Mouse (Mus musculus) liver, embryonic 15.5 days (tissue): ENCODE results near the gene Slc37a3. TPM values are rescaled to one million over a fixed set of nuclear protein-coding genes. Genes with fewer than 3 reads are reported as not detected.

Source experiments
- ATAC-seq: fragments of 200-750 bp; cut with Nextera tagmentation; 2 replicates; pipeline ENCODE4 v1.8.0; 2017; ENCODE audit warnings: moderate number of reproducible peaks, mild to moderate bottlenecking, moderate library complexity; ENCODE audit not compliant: insufficient read depth
- H3K27ac ChIP-seq: fragments of 300-500 bp; sonication (generic); replicated peaks from 2 replicates; pipeline ENCODE4 v1.5.1; 2015; ENCODE audit warnings: mild to moderate bottlenecking, inconsistent platforms
- H3K27me3 ChIP-seq: fragments of 300-500 bp; sonication (generic); 2 replicates; pipeline ENCODE4 v1.6.1; 2015; ENCODE audit warnings: mild to moderate bottlenecking, inconsistent platforms
- H3K36me3 ChIP-seq: fragments of 300-500 bp; sonication (generic); replicated peaks from 2 replicates; pipeline ENCODE4 v1.6.1; 2015; ENCODE audit warnings: moderate library complexity, mild to moderate bottlenecking, inconsistent platforms
- H3K4me1 ChIP-seq: fragments of 300-500 bp; sonication (generic); replicated peaks from 2 replicates; pipeline ENCODE4 v1.6.1; 2015; ENCODE audit warnings: inconsistent platforms
- H3K4me2 ChIP-seq: fragments of 300-500 bp; sonication (generic); 2 replicates; pipeline ENCODE4 v1.6.1; 2015; ENCODE audit warnings: moderate library complexity, mild to moderate bottlenecking, inconsistent platforms
- H3K4me3 ChIP-seq: fragments of 300-500 bp; sonication (generic); replicated peaks from 2 replicates; pipeline ENCODE4 v1.5.1; 2015; ENCODE audit warnings: mild to moderate bottlenecking, inconsistent platforms
- H3K9ac ChIP-seq: fragments of 300-500 bp; sonication (generic); 2 replicates; pipeline ENCODE4 v1.6.1; 2015; ENCODE audit warnings: moderate library complexity, mild to moderate bottlenecking, inconsistent platforms
- H3K9me3 ChIP-seq: fragments of 300-500 bp; sonication (generic); replicated peaks from 2 replicates; pipeline ENCODE4 v1.6.1; 2016; ENCODE audit warnings: inconsistent platforms
- WGBS: fragments of 180-500 bp; shearing (Covaris S2); methylation state at CpG from one replicate; pipeline ENCODE4 v1.1.7; 2015; ENCODE audit warnings: mixed read lengths; ENCODE audit not compliant: insufficient replicate concordance; 5-methylcytosine and 5-hydroxymethylcytosine counted together
- polyA plus RNA-seq: library from polyadenylated mRNA; unstranded; fragments of >200 nt; fragmentation: Nextera tagmentation; extraction: Ambion mirVana; gene quantifications from 2 replicates; pipeline ENCODE4 v1.2.1, GENCODE M21; 2015

The Slc37a3 gene
- polyA plus RNA-seq, 1 experiment from 2014 or later = 9.3 TPM

DNA sequence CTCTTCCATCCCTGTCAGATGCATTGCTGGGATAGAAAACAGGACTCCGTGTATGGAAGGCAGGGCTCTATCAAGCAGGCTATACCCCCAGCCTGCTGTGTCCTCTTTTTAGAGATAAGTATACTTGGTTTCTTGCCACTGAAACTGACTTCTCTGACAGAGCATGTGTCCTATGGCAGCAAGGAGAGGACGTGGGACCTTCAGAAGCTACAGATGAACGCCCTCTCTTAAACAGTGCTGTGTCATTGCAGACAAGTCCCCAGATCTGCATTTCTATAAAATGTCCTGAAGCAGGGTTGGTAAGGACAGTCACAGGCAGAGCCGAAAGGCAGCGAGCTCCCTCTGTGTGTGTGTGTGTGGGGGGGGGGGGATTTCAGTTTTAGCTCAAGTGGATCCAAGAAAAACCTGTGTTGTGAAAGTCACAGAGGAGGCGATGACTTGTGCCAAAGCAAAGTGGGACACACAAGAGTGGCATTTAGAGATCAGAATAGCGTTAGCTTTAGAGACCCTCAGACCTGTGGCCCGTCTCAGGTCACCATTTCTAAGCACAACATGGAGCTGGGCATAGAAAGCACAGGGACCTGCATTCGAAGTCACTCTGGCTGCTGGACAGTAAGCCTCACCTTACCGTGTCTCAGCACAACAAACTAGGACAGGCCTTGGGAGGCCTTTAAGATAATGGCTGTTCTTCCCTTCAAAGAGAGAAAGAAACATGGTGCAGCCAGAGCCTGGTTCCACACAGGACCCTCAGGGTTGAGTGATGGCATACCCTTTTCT, 59.4 kb downstream of the Slc37a3 start:
- H3K4me3 ChIP-seq = no peak overlapping the region
- no peaks in the 10 kb centered on the region for H3K36me3 ChIP-seq
- no peak for ATAC-seq
- no peak overlapping the region for H3K4me2 ChIP-seq
- no peaks in the 10 kb centered on the region for H3K4me1 ChIP-seq
- no peak overlapping the region for H3K27ac ChIP-seq
- H3K9ac ChIP-seq = no peak overlapping the region
- no peaks in the 10 kb centered on the region for H3K9me3 ChIP-seq
- WGBS = 63% methylated on average over 10 of the region's 10 CpGs
- H3K27me3 ChIP-seq = no peaks in the 10 kb centered on the region

DNA sequence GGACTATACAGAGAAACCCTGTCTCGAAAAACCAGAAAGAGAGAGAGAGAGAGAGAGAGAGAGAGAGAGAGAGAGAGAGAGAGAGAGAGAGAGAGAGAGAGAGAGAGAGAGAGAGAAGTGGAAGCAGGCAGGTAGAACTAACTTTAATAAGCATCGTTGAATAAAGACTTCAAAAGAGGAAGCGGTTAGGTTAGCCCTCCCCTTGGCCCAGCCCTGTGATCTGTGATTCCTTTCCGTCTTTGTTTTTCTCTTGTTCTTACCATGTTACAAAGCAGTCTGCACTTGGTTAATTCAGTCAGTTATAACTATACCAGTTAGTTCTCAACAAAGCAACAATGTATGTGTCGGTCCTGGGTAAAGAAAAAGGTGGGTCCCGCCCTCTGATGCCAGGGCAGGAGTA, 61.4 kb downstream of the Slc37a3 start:
- H3K9ac ChIP-seq = no peak overlapping the region
- H3K27ac ChIP-seq = no peak overlapping the region
- H3K4me3 ChIP-seq = no peak overlapping the region
- no peak overlapping the region for H3K4me2 ChIP-seq
- H3K27me3 ChIP-seq = no peaks in the 10 kb centered on the region
- no peaks in the 10 kb centered on the region for H3K36me3 ChIP-seq
- no peaks in the 10 kb centered on the region for H3K4me1 ChIP-seq
- ATAC-seq = no peak
- H3K9me3 ChIP-seq = no peaks in the 10 kb centered on the region
- 44% methylated on average over 6 of the region's 6 CpGs for WGBS

DNA sequence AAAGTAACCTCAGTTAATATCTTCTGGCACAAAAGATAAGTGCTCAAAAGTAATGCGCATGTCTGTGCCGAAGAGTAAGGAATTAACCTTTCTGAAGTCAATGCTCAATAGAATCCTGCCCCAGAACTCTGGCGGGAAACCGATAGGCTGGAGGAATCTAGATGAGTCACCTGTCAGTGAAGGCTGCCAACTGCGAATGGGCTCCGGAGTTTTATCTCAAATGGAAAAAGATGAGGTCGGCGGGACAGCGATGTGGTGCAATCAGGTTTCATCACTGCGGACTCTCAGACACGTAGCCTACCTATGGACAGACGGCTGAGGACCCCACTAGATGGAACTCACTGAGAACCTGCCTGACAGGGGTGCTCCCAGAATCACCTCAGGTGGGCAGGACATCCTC, 63.0 kb downstream of the Slc37a3 start:
- Histone ChIP-seq H3K9ac (no peak overlapping the region), H3K27me3 (no peaks in the 10 kb centered on the region), H3K4me3 (no peak overlapping the region), H3K36me3 (no peaks in the 10 kb centered on the region), H3K4me1 (no peaks in the 10 kb centered on the region), H3K27ac (no peak overlapping the region), H3K9me3 (no peaks in the 10 kb centered on the region), H3K4me2 (no peak overlapping the region)
- 73% methylated on average over 12 of the region's 12 CpGs for WGBS
- ATAC-seq = no peak

DNA sequence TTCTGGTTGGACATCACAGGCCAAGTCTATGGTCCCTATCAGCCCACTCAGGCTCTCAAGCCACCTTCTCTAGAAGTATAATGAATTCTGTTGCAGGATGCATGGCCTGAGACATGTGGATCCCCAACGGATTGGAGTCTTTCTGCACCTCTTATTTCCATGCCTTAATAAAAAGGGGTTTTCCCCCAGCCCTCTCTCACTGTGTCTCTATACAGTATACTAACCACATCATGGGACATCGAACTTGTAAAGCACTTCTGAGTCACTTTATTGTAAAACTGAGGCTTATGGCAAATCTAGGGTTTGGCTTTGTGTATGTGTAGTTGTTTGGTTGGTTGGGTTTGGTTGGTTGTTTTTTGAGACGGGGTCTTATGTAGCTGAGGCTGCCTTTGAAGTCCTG, 65.7 kb downstream of the Slc37a3 start:
- H3K36me3 ChIP-seq = no peaks in the 10 kb centered on the region
- no peaks in the 10 kb centered on the region for H3K27me3 ChIP-seq
- H3K9ac ChIP-seq = no peak overlapping the region
- no peak overlapping the region for H3K4me3 ChIP-seq
- no peak overlapping the region for H3K27ac ChIP-seq
- no peaks in the 10 kb centered on the region for H3K9me3 ChIP-seq
- 48% methylated on average over 3 of the region's 3 CpGs for WGBS
- H3K4me1 ChIP-seq = no peaks in the 10 kb centered on the region
- ATAC-seq = no peak
- no peak overlapping the region for H3K4me2 ChIP-seq

DNA sequence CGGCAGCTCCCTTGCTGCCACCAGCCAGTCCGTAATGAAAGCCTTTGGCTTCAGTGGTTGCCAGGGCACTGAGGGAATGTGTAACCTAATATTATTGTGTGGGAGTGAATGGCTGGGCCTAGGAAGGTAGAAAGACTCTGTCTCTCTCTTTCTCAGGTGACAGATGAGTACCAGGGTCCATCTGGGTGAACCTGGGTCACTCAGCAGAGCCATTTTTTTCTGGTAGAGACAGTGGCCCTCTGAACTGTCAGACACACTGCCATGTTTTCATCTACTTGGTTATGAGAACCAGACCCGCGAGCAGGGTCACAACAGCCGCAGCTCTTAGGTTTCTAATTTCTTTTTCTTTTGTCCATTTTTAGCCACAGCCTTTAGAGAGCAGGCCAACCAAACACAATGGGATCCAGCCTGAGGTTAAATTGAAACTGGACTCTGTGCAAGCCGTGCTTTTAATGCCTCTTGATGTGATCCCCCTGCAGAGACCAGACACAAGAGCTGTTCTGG, 73.1 kb downstream of the Slc37a3 start:
- ATAC-seq = no peak
- Histone ChIP-seq H3K4me3 (no peak overlapping the region), H3K9ac (no peak overlapping the region), H3K27me3 (no peaks in the 10 kb centered on the region), H3K27ac (no peak overlapping the region), H3K4me1 (no peaks in the 10 kb centered on the region), H3K4me2 (no peak overlapping the region), H3K9me3 (no peaks in the 10 kb centered on the region), H3K36me3 (no peaks in the 10 kb centered on the region)
- 74% methylated on average over 6 of the region's 6 CpGs for WGBS

DNA sequence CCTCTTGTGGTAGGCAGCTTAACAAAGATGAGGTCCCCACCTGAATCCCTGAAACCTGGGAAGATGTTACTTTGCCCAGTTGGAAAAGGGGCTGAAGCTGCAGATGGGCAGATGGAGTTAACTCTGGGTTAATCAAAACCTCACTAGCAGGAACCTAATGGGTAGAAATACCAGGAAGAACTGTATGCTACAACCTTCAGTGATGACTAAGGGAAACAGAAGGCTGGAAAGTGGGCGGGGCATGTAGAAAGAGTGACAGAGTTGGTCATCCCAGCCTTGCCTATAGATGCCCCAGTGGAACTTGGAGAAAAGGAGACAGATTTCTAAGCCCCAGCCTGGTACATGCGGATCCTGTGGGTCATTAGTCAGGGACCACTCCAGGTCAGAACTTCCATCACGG, 76.0 kb downstream of the Slc37a3 start:
- no peaks in the 10 kb centered on the region for H3K27me3 ChIP-seq

DNA sequence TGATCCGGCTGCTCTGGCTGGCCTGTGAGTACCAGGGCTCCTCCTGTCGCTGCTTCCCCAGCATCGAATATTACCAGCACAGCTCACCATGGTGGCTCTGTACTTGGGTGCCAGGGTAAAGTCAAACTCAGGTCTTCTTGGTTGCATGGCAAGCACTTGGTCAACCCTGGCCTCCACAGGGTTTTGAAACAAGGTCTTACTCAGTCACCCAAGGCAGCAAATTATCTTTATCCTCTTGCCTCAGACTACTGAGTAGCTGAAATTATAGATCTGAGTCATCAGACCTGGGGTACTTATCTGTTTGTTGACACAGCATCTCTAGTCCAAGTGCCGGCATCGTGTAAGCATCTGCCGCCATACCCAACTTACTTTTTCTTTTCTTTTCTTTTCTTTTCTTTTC, 80.4 kb downstream of the Slc37a3 start:
- Histone ChIP-seq H3K9me3 (no peaks in the 10 kb centered on the region), H3K36me3 (no peaks in the 10 kb centered on the region), H3K9ac (no peak overlapping the region), H3K4me3 (no peak overlapping the region), H3K27ac (no peak overlapping the region), H3K4me1 (no peaks in the 10 kb centered on the region), H3K27me3 (no peaks in the 10 kb centered on the region), H3K4me2 (no peak overlapping the region)
- 68% methylated on average over 6 of the region's 6 CpGs for WGBS
- ATAC-seq = no peak

More for the DNA sequence above, 76.0 kb downstream of the Slc37a3 start:
- Histone ChIP-seq H3K4me1 (no peaks in the 10 kb centered on the region), H3K9ac (no peak overlapping the region), H3K27ac (no peak overlapping the region), H3K4me3 (no peak overlapping the region), H3K4me2 (no peak overlapping the region), H3K9me3 (no peaks in the 10 kb centered on the region), H3K36me3 (no peaks in the 10 kb centered on the region)
- no peak for ATAC-seq
- 53% methylated on average over 3 of the region's 3 CpGs for WGBS

DNA sequence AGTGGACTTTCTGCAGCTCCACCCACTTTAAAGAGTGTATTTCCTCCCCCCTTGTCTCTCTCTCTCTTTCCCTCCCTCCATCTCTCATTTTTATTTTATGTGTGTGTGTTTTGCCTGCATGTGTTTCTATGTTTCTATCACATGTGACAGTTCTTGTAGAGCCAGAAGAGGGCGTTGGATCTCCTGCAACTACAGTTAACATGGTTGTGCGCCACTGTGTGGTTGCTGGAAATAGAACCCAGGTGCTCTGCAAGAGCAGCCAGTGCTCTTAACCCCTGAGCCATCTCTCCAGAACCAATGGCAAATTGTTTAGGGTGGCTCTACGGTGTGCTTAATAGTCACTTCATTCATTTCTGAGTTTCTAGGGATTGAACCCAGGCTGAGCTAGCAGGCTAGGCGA, 81.0 kb downstream of the Slc37a3 start:
- no peak for ATAC-seq
- H3K9ac ChIP-seq = no peak overlapping the region
- no peak overlapping the region for H3K4me2 ChIP-seq
- H3K4me1 ChIP-seq = no peaks in the 10 kb centered on the region
- H3K9me3 ChIP-seq = no peaks in the 10 kb centered on the region
- WGBS = 59% methylated on average over 4 of the region's 4 CpGs
- H3K4me3 ChIP-seq = no peak overlapping the region
- no peak overlapping the region for H3K27ac ChIP-seq
- H3K27me3 ChIP-seq = no peaks in the 10 kb centered on the region
- no peaks in the 10 kb centered on the region for H3K36me3 ChIP-seq

DNA sequence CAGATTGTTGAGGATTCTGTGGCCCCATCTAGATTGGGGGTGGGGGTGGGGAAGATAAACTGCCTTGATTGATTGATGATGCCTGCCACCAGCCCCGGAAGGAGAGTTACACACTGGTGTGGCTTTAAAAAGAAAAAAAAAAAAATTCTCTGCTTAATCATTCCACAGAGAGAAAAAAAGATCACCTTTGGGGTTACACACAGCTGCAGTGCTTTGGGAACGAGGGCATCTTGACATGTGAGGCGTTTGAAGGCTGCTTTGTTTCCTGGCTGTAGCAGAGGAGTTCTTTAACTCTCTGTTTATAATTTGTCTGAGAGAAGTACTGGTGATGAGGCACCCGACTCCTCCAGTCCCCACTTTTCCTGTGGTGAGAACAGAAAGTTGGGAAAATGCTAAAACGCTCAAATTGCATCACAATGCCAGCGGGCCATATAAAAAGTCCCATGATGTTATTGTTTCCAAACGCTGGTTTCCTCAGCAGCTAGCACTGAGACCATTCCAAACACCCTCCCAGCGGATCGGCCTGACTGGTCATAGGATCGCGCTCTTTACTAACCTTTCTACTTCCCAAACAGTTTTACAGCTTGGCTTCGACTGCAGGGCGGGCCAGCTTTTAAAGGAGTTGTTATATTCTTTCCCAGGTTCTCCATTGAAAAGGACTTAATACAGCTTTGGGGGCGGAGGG, 81.6 kb downstream of the Slc37a3 start:
- Histone ChIP-seq H3K27ac (no peak overlapping the region), H3K4me3 (no peak overlapping the region), H3K36me3 (no peaks in the 10 kb centered on the region), H3K4me2 (no peak overlapping the region), H3K9me3 (no peaks in the 10 kb centered on the region), H3K9ac (no peak overlapping the region), H3K27me3 (no peaks in the 10 kb centered on the region), H3K4me1 (no peaks in the 10 kb centered on the region)
- no peak for ATAC-seq
- WGBS = 28% methylated on average over 14 of the region's 14 CpGs

DNA sequence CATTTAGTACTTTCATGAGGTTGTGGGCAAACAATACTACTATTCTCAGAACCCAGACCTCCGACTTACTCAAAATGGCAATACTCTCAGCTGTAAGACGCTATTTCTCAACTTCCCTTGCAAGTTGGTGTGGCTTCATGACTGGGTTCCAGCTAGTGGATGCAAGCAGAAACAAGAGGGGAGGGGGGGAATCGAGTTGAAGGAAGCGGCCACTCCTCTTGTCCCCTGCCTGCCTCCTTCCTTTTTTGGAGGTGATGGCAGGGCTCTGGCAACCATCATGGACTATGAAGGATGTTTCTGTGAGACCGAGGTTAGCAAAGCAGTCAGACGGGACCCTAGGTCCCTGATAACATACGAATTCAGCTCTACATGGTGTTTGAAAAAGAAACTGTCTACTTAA, 87.8 kb downstream of the Slc37a3 start:
- ATAC-seq = no peak
- Histone ChIP-seq H3K9me3 (no peaks in the 10 kb centered on the region), H3K4me3 (no peak overlapping the region), H3K9ac (no peak overlapping the region), H3K4me1 (peaks cover 11% of the 10 kb centered on the region), H3K36me3 (no peaks in the 10 kb centered on the region), H3K27me3 (no peaks in the 10 kb centered on the region), H3K4me2 (no peak overlapping the region), H3K27ac (no peak overlapping the region)
- 36% methylated on average over 7 of the region's 7 CpGs for WGBS

DNA sequence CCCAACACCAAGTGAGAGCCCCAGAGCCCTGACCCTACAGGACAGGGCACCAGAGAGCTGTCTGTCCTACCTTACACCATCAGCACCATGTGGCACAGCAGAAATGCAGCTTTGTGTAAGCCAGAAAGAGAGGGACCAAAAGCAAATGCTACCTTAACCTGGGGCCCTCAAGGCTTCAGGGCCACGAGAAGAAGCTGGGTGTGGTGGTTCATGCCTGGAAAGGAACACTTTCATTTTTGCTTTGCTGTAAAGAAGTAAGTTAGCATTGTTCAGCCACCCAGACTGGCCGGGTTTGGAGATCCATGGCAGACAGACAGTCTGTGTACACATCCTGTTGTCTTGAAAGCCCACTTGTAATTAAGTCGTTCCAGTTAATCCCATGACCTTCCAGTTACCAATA, 89.7 kb downstream of the Slc37a3 start:
- Histone ChIP-seq H3K4me3 (no peak overlapping the region), H3K27ac (no peak overlapping the region), H3K9ac (no peak overlapping the region), H3K9me3 (no peaks in the 10 kb centered on the region), H3K4me1 (peaks cover 11% of the 10 kb centered on the region), H3K36me3 (no peaks in the 10 kb centered on the region), H3K27me3 (no peaks in the 10 kb centered on the region), H3K4me2 (no peak overlapping the region)
- WGBS = 49% methylated on average over 3 of the region's 3 CpGs
- no peak for ATAC-seq
